Mouse (Mus musculus) central nervous system, embryonic 18 days (tissue): ENCODE measurements around the gene Serpina6. TPM values are rescaled to one million over a fixed set of nuclear protein-coding genes. Genes with fewer than 3 reads are reported as not detected.

Experiments used
- polyA plus RNA-seq: library from polyadenylated mRNA; depleted of rRNA; stranded (reverse); fragments of >200 nt; gene quantifications from 2 replicates; pipeline ENCODE4 v1.2.3, GENCODE M21; 2012; rRNA removed

The Serpina6 gene
- 0.03 and 0.04 TPM in 2 replicates for polyA plus RNA-seq

DNA sequence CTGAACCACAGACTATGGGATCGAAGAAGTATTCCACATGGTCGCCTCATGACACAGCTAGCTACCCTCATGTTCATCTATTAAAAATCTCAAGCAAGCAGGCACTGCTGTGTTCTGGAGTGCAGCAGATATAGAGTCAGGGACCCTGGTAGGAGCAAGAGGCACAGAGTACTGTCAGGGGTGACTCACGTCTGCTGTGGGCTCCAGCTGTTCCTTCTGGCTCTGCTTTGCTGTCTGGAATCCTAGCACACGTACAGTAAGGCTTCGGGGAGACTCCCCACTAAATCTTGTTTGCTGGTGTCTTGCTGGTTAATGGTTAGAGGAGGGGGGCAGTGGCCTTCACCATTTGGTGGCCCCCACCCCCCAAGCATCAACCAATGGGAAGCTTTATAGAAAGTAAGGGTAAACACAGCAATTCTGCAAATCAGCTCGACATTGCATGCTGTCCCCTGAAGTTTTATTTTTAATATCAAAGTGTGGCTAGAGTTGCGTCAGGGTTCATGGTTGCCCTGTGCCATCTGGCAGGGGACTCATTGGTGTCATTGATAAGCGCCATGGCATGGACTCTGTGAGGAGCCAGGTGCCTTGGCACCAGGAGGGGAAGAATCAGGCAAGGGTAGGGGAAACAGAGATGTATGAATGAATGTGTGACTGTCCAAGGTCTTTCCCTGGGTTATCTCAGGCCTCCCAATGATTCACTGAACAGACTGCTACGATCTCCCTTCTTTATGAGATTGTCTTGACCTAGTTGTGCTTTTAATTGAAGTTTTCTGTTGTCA lies at the start of gene Serpina6:
Serpina6 (minus strand) TSS at position 365 of the 779 bp plus-strand sequence.

DNA sequence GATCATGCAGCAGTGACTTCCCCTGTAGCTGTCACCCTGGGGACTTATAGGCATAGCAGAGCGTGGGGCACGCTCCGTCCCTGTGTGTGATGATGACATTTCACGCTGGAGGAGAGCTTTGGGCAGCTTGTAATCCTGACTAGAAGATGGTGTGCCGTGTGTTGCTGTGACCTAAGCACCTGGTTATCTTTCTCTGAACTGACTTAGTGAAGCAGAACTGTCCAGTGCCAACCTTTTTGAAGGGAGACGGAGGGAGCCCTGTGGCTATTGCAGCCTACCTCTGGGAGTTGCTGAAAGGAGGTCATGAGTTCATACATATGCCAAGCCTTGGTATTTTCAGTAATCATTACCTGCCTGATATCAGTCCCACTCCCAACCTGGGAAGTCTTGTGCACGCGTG lies 38.4 kb upstream of the Serpina6 start, which contains the start of gene Serpina1f:
Serpina1f (minus strand) TSS at position 101 of the 400 bp plus-strand sequence.

DNA sequence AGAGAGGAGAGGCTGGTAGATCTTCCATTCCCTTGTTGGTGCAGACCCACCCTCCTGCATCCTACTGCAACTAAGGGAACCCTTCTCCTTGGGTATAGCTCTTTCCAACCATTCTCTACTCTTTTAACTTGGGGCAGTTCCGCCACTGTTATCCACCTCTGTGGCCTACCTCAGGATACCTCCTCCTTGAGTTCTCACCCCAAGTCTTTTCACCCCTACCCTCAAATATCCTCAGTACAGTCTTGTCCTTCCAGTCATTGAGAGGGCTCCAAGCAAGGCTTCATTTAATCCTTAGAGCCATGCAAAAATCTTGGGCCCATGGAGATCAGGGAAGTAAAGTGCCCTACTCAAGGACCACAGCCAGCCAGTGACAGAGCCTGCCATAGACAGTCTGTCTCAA lies 19.0 kb upstream of the Serpina6 start, which contains the start of gene Serpina16:
Serpina16 (minus strand) TSS at position 101 of the 400 bp plus-strand sequence.

DNA sequence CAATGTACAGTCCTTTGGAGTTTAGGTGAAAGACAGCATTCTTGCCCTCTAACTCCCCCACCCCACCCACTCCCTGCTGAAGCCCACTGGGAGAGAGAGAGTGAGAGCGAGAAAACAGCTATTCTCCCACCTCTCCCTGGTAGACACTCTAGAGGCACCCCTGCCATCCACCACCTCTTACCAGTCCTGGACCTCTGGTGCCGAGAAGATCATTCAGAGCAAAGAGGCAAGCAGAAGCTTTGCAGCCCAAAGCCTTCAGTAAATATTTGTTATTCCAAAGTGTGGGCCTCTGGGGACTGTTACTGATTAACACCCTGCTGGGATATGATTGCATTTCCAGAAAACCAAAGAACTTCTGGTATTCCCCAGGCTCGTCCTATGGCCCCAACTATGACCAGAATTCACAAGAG lies 25.8 kb downstream of the Serpina6 start, which contains the start of gene Serpina10:
Serpina10 (minus strand) TSS at position 242 of the 410 bp plus-strand sequence.

Other genes with a start within 250 kb of the Serpina6 start
- gene 9330161L09Rik, start 249.4 kb downstream of the Serpina6 start, polyA plus RNA-seq: 1.6 and 2.0 TPM in 2 replicates
- gene Ddx24, start 231.4 kb downstream of the Serpina6 start, polyA plus RNA-seq: 81.1 and 85.7 TPM in 2 replicates
- gene Ifi27, start 223.0 kb downstream of the Serpina6 start, polyA plus RNA-seq: 30.0 and 45.7 TPM in 2 replicates
- 7.3 and 12.3 TPM in 2 replicates for gene Ifi27l2a, start 213.5 kb downstream of the Serpina6 start, polyA plus RNA-seq
- gene Ifi27l2b, start 200.0 kb downstream of the Serpina6 start, polyA plus RNA-seq: not detected in 2 replicates
- gene Ppp4r4, start 124.9 kb downstream of the Serpina6 start, polyA plus RNA-seq: 5.7 and 6.6 TPM in 2 replicates
- 0.03 TPM in 1 of 2 replicates, not detected in the other for gene Serpina10, start 25.8 kb downstream of the Serpina6 start, polyA plus RNA-seq
- gene Serpina16, start 18.9 kb upstream of the Serpina6 start, polyA plus RNA-seq: not detected in 2 replicates
- gene Serpina1f, start 38.3 kb upstream of the Serpina6 start, polyA plus RNA-seq: not detected in 2 replicates
- gene Serpina1d, start 116.4 kb upstream of the Serpina6 start, polyA plus RNA-seq: 0.12 TPM in 1 of 2 replicates, not detected in the other
- gene Serpina1b, start 173.2 kb upstream of the Serpina6 start, polyA plus RNA-seq: 0.06 and 0.09 TPM in 2 replicates
- 0.05 TPM in 1 of 2 replicates, not detected in the other for gene Serpina1a, start 206.3 kb upstream of the Serpina6 start, polyA plus RNA-seq
- gene Serpina1c, start 247.7 kb upstream of the Serpina6 start, polyA plus RNA-seq: 0.09 TPM in 1 of 2 replicates, not detected in the other